Mouse (Mus musculus) bone marrow macrophage, adult 2 months (primary cell): ENCODE measurements around the gene Exoc3l4.

Source experiments
- CTCF ChIP-seq: IDR thresholded peaks from 2 replicates; pipeline ENCODE4 v1.5.1; 2012; ENCODE audit warnings: low read depth, mild to moderate bottlenecking, low read length, moderate library complexity
- POLR2A ChIP-seq: IDR thresholded peaks from 2 replicates; pipeline ENCODE4 v1.6.1; 2012; ENCODE audit warnings: mild to moderate bottlenecking, low read depth, low read length, borderline replicate concordance

DNA sequence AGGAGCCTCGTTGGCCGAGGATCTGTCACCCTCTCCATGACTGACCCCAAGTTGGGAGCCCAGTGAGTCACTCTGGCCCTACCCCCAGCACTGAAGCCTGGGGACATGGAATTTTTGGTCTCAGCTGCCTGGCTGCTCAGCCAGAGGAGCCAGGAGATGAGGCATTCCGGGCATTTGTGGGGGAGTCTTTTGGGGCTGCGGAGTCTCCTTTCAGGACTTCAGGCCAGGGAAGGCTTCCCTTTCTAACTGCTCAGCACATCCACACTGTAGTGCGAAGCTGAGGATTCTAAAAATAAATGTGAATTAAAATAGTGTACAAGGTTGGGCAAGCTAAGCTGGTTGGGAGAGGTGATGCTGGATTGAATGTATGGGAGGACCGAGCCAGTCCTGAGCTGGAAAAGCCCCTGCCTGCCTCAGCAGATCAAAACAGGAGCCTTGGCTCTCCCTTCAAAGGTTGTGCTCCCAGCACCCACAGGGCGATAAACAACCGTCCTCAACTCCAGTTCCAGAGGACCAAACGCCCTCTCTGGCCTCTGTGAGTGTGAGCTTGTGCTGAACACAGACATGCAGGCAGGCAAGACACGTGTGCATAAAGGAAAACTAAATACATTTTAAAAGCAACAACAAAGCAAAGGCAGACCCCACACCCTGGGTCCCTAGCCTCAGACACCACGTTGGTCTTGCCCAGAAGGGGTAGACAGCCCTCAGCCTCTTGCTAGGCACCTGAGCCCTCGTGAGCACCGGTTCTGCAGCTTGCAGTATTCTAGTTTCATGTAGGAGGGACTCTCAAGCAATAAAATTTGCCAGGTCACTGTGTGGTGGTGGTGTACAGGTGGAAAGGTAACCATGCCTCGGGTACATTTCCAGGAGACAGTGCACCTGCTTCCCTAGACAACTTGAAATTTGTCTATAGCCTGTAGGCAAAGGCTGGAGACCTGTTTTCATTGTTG is 14.3 kb downstream of the Exoc3l4 start:
- no peak for TF ChIP-seq CTCF
- TF ChIP-seq POLR2A: no peak
